Mouse (Mus musculus) spleen, postnatal 36 days (tissue): ENCODE data around the gene Pogz.
"Not testable (repeated sequence)": the region's sequence is repeated elsewhere in the genome, so short reads cannot be mapped to it uniquely, and the experiment has no call there.

Experiments
- DNase-seq, 2 experiments: peaks; one replicate each; pipeline ENCODE4 v3.0.0; 2022; ENCODE audit warnings: low spot score in 2 of 2, mixed read lengths in 1 of 2

Pogz gene

DNA sequence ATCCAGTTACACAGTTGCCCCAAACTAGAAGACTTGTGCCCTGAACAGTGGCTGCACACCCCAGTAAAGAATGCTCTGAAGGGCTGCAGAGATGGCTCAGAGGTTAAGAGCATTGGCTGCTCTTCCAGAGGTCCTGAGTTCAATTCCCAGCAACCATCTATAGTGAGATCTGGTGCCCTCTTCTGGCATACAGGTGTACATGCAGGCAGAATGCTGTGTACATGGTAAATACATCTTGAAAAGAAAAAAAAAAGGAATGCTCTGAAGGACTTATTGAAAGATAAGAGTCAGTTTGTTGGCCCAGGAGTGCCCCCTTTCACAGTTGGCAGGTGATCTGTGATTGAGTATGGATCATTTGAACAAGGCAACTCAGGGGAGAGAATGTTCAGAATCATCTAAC lies 4.0 kb upstream of the Pogz start:
- no peak for DNase-seq

DNA sequence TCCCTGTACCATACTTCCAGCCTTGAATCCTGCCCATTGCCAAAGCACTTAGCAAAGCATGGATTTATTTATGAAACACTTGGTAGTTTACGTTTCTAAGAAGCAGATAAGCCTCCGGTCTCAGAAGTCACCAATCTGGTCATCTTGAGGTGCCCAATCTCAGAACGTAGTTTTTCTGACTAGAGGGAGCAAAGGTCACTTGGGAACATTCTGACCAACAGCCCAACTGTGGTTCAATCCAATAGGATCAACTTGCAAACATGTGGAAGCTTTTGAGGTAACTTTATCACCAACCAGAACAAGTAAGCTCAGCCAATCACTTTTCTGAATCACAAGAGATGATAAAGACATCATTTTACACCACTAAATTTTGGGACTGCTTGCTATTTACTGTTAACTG lies 2.0 kb upstream of the Pogz start:
- no peak for DNase-seq

DNA sequence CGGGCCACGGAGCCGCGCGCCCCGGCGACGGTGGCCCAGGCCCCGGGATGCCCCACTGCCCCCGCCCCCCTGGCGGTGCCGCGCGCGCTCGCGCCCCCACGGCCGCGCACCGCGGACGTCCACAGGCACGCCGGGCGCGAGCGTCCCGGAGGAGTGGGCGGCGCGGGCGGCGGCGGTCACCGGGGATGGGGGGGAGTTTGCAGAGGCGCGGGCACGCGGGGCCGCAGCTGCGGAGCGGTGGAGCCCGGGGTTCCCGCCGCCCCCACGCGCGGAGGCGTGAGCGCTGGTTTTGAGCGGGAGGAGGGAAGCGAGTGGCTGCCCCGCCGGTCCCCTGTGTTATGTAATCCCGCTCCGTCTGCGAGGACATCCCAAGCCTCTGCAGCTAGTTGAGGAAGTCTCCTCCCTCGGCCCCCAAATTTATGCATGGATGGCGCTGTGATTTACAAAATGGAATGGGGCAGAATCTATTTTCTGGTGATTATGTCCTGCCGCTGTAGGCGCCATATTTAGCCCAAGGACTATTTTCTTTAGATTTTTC lies 661 bp downstream of the Pogz start:
- peak; percentile 68 to 74 for DNase-seq

DNA sequence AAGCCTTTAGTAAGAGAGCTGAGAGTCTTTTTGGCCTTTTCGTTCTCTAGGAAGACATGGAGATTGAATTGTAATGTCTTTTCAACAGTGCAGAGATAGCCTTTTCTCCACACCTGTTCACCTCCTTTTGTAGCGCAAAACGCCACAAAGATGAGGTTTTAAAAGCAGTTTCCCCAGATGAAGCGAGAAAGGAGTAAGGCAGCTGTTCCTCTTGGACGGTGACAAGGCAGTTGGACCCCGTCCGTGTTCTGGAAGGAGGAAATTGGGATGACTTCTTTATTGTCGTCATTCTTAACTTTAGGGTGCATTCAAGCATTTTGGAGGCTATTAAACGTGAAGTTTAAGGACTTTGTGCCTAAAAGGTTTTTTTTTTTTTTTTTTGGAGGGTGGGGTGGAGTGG lies 1.3 kb downstream of the Pogz start:
- no peak for DNase-seq

DNA sequence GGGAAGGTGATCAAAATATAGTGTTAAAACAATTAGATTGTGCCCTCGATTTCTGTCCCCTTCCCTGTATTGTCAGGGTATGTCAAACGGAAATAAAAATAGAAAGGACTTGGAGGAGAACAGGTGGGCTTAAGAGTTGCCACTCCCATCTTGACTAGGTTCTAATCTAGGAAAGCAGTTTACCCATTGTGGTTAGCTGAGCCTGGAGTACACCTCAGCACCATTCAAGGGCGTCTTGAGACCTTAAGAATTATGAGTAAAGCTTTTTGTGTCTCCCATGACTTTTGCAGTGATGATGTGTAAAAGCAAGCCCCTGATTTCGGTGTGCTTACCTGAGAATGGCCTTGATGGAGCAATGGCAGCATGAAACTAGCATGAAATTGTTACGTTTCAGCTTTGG lies 1.7 kb downstream of the Pogz start:
- DNase-seq: no peak

DNA sequence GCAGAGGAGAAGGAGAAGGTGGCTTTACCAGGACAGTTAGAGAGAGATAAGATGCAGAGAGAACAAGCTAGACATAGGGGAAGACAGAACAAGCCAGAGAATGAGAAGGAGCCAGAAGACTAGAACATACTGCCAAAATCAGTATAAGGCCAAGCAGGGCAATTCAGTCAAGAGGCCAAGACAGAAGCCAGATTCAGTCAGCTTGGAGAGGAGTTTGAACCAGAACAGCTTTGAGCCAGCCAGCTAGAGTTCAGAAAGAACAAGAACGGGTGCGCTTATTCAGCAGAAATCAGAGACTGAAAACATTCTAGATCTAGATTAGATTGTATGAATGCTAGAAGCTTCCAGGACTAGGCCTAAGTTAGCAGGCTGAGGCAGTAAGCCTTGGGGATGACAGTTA lies 10.0 kb downstream of the Pogz start:
- no peak for DNase-seq

DNA sequence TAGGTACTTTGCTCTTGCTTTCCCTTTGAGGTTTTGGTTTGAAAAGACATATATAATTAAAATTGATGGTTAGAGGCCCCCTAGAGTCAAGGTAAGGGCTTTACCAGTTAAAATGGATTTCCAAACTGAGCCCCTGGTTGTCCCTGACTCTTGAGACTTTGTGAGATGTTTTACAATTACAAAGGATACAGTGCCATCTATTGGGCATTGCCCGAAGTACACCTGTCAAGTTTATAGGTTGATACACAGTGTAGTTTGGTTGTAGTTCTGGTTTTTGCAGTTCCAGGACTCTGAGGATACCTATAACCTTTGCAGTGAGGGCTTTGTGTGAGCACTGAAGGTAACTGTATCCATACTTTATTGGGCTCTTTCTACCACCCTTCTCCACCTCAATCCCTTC lies 12.0 kb downstream of the Pogz start:
- peak; percentile 56 to 74 for DNase-seq

DNA sequence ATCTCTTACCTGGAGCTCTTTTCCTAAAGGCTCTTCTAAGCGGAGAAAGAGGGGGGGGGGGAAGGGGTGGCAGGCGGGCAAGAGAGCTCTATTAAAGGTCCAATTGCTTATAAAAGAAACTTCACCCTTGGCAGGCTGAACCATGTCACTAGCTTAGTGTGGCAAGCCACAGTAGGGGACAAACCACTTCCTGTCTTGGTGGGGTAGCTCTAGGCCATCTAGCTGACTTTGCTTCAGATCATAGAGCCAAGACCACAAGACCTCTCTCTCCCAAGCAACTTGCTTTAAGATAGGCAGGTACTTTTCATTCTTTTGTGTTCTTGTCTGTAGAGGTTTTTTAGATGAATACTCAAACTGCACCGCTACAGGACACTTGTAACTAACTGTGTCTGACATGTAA lies 14.4 kb downstream of the Pogz start:
- DNase-seq: peak; percentile 61 to 70

DNA sequence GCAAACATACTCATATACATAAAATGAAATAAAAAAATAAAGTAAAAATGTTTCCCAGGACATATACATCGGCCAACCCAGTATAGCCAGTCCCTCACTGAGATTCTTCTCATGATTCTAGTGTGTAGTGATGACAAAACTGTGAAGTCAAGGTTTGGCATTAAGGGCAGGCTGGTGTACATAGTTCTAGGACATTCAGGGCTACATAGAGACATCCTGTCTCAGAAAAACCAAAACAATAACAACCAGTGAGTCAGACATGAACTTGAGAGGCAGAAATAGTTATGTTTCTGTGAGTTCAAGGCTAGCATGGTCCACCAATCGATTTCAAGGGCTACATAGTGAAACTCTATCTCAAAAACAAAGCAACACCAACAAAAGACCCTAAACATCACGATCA lies 14.8 kb downstream of the Pogz start:
- DNase-seq: no peak

DNA sequence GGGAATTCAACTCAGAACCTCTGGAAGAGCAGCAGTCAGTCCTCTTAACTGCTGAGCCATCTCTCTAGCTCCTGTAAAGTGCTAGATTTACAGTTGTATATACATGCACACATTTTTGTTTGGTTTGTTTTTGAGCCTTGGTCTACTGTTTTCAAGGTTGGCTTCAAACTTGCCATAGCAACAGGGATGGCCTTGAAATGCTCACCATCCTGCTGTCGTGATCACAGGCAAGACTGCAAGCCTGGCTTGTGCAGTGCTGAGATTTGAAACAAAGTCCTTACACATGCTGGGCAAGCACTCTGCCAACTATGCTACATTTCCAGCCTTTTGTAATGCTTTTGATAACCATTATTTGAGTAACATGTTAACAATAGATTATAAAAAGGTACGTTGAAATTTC lies 22.1 kb downstream of the Pogz start:
- DNase-seq: no peak

DNA sequence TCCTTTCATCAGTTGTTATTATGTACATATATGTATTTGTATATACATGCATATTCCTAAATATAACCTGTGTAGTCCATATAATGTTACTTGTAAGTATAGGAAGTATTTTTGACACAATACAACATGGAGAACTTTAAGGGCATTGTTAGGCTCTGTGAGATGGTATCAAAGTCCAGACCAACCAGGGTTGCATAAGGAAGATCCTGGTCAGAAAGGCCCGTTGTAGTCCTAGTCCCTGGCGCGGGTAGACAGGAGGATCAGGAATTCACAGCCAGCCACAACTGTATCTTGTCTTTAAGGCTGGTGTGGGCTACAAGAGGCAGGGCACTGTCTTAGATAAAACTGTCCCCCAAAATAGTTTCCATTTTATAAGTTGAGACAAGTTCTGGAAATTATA lies 31.6 kb downstream of the Pogz start:
- no peak for DNase-seq

DNA sequence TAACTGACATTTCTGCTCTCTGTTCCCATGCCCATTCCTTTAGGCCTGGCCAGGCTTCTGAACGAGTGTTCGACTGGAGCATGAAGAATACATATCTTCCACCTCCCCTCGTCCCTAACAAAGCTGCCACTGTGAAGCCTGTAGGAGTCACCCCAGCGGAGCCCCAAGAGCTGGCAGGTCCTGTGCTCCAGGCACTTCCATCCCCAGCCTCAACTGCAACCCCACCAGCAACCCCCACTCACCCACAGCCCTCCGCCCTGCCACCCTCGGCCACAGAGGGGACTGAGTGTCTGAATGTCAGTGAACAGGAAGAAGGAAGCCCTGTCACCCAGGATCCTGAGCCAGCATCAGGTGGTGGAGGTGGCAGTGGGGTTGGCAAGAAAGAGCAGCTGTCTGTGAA lies 41.3 kb downstream of the Pogz start:
- no peak for DNase-seq

DNA sequence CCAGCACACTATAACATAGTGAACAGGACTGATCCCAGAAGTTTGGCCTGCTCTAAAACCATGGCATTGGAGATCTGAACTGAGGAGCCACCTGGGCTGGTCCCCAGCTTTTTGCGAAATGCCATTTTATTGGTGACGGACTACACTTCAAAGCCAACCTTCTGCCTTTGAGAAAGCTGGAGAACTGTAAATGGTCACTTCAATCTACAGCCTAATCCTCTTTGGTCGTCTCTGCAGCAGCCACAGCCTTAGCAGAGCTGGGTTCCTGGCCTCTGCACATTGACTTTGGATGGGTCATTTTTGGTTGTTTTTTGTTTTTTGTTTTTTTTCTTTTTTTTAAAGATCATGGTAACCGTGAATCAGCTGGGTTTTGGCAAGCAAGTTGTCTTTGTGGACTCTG lies 44.5 kb downstream of the Pogz start:
- no peak for DNase-seq

DNA sequence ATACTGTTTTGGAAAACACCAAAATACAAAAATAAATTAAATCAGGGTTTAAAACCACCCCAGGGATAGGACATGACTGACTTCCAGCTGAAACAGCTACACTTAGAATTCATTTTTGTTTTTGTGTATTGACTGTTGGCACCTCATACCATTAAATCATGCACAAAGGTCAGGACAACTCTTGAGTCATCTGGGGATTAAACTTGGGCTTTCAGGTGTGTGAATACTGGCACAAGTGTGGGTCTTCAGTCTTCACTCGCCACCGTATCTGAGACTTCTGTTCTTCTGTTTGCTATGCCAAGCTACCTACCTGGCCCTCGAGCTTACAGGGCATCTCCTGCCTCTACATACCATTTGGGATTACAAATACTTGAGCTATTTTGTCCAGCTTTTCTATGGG lies 45.2 kb downstream of the Pogz start:
- DNase-seq: no peak

DNA sequence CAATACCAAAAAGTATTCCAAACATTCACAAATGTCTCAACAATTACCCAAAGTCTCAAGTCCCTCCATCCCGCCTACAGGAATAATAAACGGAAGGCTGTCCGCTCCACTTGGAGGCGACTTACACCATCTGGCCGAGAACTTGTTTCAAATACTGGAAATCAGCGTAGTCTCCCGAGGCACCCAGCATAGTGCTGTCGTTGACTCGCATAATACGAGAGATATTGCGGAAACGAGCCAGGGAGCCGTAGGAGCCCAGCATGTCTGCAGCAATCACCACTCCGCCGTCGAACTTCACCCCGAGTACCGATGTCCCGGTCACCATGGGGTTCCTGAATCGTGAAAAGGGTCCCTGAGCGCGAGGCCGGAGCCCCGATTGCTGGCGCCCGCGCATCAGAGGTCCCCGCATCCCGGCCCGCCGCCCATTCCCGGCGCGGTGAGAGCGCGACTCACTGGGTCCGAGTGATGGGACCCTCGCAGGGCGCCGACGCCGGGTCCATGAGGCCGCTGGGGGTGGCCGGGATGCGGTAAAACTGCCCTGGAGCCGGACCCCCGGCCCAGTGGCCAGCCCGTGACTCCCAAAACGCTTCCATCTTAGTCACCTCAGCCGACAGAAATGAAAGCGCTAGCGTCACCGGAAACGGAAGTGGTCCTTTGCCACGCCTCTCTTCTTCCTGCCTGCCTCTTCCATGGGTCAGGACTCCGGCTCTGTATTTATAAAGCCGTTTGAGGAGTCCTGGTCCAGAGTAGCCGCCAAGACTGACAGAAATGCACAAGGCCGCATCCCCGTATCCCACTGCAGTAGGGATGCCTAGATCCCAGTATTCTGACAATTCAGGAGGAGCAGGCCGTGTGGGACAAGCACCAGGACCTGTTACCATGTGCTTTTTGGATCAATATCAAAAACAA lies 49.2 kb downstream of the Pogz start, which contains the start of gene Psmb4:
Gene Psmb4, minus strand, starts transcription at position 646 of the 909 bp plus-strand sequence.
- DNase-seq: peak; percentile 83 to 86

DNA sequence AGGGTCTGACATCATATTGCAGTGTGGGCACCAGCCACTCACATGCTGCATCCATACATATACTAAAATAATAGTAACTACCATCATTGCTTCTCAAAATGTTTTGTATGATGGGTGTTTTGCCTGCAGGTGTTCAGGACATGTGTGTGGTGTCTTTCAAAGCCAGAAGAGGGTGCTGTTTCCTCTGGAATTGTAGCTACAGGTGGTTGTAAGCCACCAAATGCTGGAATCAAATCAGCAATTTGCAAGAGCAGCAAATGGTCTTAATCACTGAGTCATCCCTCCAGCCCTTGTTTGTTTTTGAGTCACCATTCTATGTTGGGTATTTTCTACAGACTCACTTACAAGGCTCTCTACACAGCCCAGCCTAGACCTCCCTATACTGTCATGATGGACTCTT lies 51.2 kb downstream of the Pogz start:
- no peak for DNase-seq

DNA sequence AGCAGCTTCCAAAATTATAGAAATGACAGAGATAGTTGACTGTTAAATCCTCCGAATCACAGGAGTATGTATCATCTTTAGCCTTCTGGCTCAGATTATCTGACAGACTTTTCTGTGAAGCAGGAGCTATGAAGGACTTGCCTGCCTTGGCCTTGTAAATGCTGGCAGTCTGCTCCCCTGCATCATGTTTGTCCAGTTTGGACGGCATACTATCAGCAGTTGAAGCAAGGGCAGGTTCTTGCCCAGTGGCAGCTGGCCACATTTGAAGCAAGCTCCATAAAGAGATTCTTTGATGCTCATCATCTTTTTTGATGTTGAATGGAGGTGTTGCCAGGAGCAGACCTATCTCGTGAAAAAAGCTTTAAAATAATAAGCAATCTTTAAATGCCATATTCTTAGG lies 56.7 kb downstream of the Pogz start:
- DNase-seq: no peak

DNA sequence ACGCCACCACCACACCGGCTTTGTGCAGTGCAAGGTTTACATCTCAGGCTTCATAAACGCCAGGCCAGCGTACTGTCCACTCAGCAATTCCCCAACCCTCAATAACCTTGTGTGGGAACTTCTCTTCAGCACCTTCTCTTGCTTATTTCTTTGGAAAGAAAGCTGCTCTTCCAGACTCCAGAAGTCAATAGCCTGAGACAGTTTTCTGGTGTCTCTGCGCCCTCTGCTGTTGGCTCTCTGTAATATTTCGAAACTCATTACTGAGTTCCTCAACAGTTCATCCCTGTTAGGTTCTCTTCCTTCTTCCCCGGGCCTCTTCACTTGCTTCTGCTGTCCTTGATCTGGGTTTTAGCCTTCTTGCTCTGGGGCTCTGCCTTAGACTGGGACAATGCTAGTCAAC lies 65.4 kb downstream of the Pogz start:
- DNase-seq: peak; percentile 38 to 40

DNA sequence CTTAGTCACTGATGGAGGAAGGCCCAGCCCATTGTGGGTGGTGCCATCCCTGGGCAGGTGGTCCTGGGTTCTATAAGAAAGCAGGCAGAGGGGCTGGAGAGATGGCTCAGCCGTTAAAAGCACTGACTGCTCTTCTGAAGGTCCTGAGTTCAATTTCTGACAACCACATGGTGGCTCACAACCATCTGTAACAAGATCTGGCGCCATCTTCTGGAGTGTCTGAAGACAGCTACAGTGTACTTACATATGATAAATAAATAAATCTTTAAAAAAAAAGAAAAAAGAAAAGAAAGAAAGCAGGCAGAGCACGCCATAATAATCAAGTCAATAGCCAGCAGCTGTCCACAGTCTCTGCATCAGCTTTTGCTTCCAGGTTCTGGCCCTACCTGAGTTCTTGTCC lies 67.4 kb downstream of the Pogz start:
- not testable (repeated sequence) for DNase-seq

DNA sequence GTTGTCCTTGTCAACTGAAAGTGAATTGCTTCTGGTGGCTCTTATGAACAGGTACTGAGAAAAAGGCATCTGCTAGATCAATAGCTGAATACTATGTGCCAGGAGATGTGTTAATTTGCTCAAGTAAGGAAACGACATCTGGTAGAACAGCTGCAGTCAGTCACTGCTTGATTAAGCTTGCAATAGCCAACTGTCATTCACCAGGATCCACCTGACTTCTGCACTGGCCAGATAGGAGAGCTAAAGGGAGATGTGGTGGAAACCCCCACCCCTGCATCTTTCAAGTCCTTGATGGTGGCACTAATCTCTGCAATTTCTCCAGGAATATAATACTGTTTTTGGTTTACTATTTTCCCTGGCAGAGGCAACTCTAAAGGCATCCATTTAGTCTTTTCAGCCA lies 69.1 kb downstream of the Pogz start:
- peak; percentile 6 to 37 for DNase-seq

DNA sequence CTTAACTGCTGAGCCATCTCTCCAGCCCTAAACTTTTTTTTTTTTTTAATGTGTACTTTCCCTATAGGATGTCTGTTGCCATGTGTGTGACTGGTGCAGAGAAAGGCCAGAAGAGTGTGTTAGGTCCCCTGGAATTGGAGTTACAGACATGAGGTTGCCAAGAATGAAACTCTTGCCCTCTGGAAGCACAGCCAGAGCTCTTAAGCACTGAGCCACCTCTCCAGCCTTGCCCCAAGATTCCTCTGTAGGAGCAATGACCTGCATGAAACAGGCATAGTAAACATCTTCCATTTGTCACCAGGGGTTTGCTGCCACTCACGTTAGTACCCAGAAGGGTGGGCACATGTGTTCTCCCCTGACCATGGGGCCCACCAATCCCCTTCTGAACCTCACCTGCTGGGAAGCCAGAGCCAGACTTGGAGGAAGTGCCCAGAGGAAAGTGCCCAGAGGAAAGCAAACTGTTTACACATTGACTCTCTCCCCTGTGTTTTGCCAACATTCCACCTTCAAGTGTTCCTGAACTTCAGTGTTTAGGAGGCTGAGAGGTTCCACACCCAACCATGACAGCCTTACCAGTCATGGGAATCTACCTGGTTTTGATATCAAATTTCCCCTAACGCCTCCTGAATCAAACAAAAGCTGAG lies 73.8 kb downstream of the Pogz start:
- DNase-seq: no peak

DNA sequence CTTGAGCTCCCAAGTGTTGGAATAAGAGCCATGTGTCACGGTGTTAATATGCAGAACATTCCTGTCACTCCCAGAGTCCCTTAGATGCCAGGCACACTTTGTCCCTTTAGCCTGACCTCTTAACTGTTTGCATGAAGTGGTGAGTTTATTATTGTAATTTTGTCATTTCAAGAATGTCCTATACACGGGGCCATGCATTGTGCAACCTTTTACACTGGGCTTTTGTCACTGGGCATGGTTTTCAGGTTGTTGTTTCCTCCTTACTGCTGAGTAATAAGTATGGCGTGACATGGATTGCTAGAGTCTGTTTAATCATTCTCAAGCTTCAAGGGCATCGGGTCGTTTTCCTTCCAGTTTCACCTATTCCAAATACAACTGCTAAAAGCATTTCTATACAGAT lies 76.4 kb downstream of the Pogz start:
- DNase-seq: no peak
